Mouse (Mus musculus) forebrain, embryonic 15.5 days (tissue): ENCODE results near the gene 1700025F22Rik. TPM values are rescaled to one million over a fixed set of nuclear protein-coding genes. Genes with fewer than 3 reads are reported as not detected.
"Not testable (repeated sequence)": the region's sequence is repeated elsewhere in the genome, so short reads cannot be mapped to it uniquely, and the experiment has no call there.

Experiments used
- ATAC-seq: fragments of 200-750 bp; cut with Nextera tagmentation; replicated peaks from 2 replicates; pipeline ENCODE4 v1.8.0; 2017; ENCODE audit warnings: mild to moderate bottlenecking, moderate TSS enrichment, moderate library complexity
- H3K27ac ChIP-seq: fragments of 300-500 bp; sonication (generic); replicated peaks from 2 replicates; pipeline ENCODE4 v1.5.1; 2015; ENCODE audit warnings: mild to moderate bottlenecking, inconsistent platforms
- H3K27me3 ChIP-seq: fragments of 300-500 bp; sonication (generic); 2 replicates; pipeline ENCODE4 v1.6.1; 2015; ENCODE audit warnings: inconsistent platforms
- H3K36me3 ChIP-seq: fragments of 300-500 bp; sonication (generic); 2 replicates; pipeline ENCODE4 v1.6.1; 2015; ENCODE audit warnings: mild to moderate bottlenecking, inconsistent platforms
- H3K4me1 ChIP-seq: fragments of 300-500 bp; sonication (generic); 2 replicates; pipeline ENCODE4 v1.6.1; 2015; ENCODE audit warnings: inconsistent platforms
- H3K4me2 ChIP-seq: fragments of 300-500 bp; sonication (generic); replicated peaks from 2 replicates; pipeline ENCODE4 v1.6.1; 2015; ENCODE audit warnings: mild to moderate bottlenecking, inconsistent platforms
- H3K4me3 ChIP-seq: fragments of 300-500 bp; sonication (generic); 2 replicates; pipeline ENCODE4 v1.5.1; 2015; ENCODE audit warnings: mild to moderate bottlenecking, inconsistent platforms
- H3K9ac ChIP-seq: fragments of 300-500 bp; sonication (generic); replicated peaks from 2 replicates; pipeline ENCODE4 v1.6.1; 2015; ENCODE audit warnings: mild to moderate bottlenecking, inconsistent platforms
- H3K9me3 ChIP-seq: fragments of 300-500 bp; sonication (generic); 2 replicates; pipeline ENCODE4 v1.6.1; 2016; ENCODE audit warnings: inconsistent platforms
- WGBS: fragments of 180-500 bp; shearing (Covaris S2); methylation state at CpG from one replicate; pipeline ENCODE4 v1.1.7; 2015; ENCODE audit warnings: mixed read lengths; 5-methylcytosine and 5-hydroxymethylcytosine counted together
- polyA plus RNA-seq: library from polyadenylated mRNA; unstranded; fragments of >200 nt; fragmentation: Nextera tagmentation; extraction: Ambion mirVana; gene quantifications from 2 replicates; pipeline ENCODE4 v1.2.1, GENCODE M21; 2015

The 1700025F22Rik gene
- polyA plus RNA-seq, 1 experiment from 2014 or later = not detected

DNA sequence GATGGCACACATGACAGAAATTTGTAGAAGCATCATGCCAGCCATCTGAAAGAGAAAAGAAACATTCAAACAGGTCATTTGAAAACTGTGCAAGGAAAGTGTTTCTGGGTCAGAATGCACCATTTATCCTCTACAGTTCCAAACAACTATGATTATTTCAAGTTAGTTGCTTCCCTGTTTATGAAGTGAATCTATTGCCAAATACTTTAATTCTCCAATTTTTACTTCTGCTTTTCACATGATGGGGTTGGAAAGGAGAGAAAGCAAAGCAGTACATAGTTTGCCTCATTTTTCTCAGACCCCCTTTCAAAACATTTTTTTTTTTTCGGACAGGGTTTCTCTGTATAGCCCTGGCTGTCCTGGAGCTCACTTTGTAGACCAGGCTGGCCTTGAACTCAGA, 63.2 kb downstream of the 1700025F22Rik start:
- Histone ChIP-seq H3K27me3 (no peaks in the 10 kb centered on the region), H3K27ac (no peak overlapping the region), H3K36me3 (no peaks in the 10 kb centered on the region), H3K9ac (no peak overlapping the region), H3K9me3 (no peaks in the 10 kb centered on the region), H3K4me2 (no peak overlapping the region), H3K4me1 (no peaks in the 10 kb centered on the region), H3K4me3 (no peak overlapping the region)
- no peak for ATAC-seq
- 82% methylated on average over 1 of the region's 1 CpGs for WGBS

DNA sequence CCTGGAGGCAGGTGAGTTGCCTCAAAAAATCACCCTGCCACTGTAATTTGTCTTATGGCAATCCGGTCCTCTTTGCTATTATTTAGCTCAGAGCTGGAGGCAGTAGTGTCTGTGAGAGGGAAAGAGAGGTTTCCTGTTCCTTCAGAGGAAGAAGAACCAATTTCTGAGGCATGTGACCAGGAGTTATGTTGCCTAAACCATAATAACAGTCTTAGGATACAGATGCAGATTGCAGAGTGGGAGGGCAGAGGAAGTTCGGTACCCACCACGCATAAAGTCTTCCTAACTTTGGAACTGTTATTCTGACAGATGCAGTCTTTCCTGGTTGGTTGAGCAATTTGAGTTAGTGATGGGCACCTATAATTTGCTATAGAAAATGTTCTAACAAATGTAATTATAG, 66.7 kb downstream of the 1700025F22Rik start:
- Histone ChIP-seq H3K4me1 (no peaks in the 10 kb centered on the region), H3K27me3 (no peaks in the 10 kb centered on the region; the same call in 1 of the 2 replicates), H3K27ac (no peak overlapping the region), H3K4me3 (no peak overlapping the region), H3K36me3 (no peaks in the 10 kb centered on the region), H3K9ac (no peak overlapping the region), H3K9me3 (no peaks in the 10 kb centered on the region), H3K4me2 (no peak overlapping the region)
- 91% methylated on average over 3 of the region's 3 CpGs for WGBS
- ATAC-seq = no peak

DNA sequence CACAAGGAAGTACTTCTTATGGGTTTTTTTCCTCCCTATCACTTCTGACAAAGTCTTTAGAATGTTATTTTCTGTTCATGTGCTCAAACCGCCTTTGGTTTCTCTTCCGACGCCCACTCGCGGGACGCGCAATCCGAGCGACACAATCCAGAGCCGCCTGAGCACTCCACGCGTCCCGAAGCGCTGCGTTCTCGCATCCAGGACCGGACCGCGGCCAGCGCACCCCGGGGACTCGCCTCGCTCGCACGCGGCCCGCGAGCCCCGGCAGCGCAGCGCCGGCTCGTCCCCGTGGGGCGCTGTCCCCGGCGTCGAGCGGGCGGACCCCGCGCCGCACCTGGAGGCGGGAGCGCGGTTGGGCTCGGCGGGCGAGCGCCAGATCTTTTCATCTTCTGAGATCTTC, 73.0 kb downstream of the 1700025F22Rik start:
- Histone ChIP-seq H3K4me2 (peak overlapping the region; percentile 46), H3K4me3 (peak overlapping the region; percentile 31)
- not testable (repeated sequence) for H3K9me3 ChIP-seq, H3K27ac ChIP-seq, ATAC-seq, H3K9ac ChIP-seq, H3K36me3 ChIP-seq, H3K4me1 ChIP-seq, H3K27me3 ChIP-seq
- WGBS = 4% methylated on average over 50 of the region's 50 CpGs

Other genes starting within 250 kb of the 1700025F22Rik start
- 0.22 and 0.33 TPM in 2 replicates for gene Zp1, start 244.7 kb downstream of the 1700025F22Rik start, polyA plus RNA-seq
- gene Ptgdr2, start 228.2 kb downstream of the 1700025F22Rik start, polyA plus RNA-seq = 0.06 and 0.20 TPM in 2 replicates
- gene Ccdc86, start 216.1 kb downstream of the 1700025F22Rik start, polyA plus RNA-seq = 19.2 and 19.4 TPM in 2 replicates
- gene Ms4a10, start 190.7 kb downstream of the 1700025F22Rik start, polyA plus RNA-seq = not detected in 2 replicates
- gene Ms4a15, start 172.1 kb downstream of the 1700025F22Rik start, polyA plus RNA-seq = 0.25 TPM in 1 of 2 replicates, not detected in the other
- gene Ms4a18, start 147.3 kb downstream of the 1700025F22Rik start, polyA plus RNA-seq = not detected in 2 replicates
- not detected in 2 replicates for gene Ms4a8a, start 84.2 kb downstream of the 1700025F22Rik start, polyA plus RNA-seq
- not detected in 2 replicates for gene 1700017D01Rik, start 34.4 kb downstream of the 1700025F22Rik start, polyA plus RNA-seq
- gene Ms4a13, start 31.4 kb upstream of the 1700025F22Rik start, polyA plus RNA-seq = not detected in 2 replicates
- not detected in 2 replicates for gene Ms4a12, start 67.1 kb upstream of the 1700025F22Rik start, polyA plus RNA-seq
- not detected in 2 replicates for gene Ms4a1, start 100.9 kb upstream of the 1700025F22Rik start, polyA plus RNA-seq
- not detected in 2 replicates for gene Ms4a5, start 118.6 kb upstream of the 1700025F22Rik start, polyA plus RNA-seq
- 0.05 TPM in 1 of 2 replicates, not detected in the other for gene Ms4a14, start 149.1 kb upstream of the 1700025F22Rik start, polyA plus RNA-seq
- gene Ms4a7, start 170.8 kb upstream of the 1700025F22Rik start, polyA plus RNA-seq = 2.2 TPM in 2 replicates
- gene Ms4a4a, start 210.2 kb upstream of the 1700025F22Rik start, polyA plus RNA-seq = 1.0 and 1.7 TPM in 2 replicates
- 0.19 and 0.53 TPM in 2 replicates for gene Ms4a4c, start 239.4 kb upstream of the 1700025F22Rik start, polyA plus RNA-seq